Mouse (Mus musculus) liver, embryonic 12.5 days (tissue): ENCODE data around the gene Arhgap15. TPM values are rescaled to one million over a fixed set of nuclear protein-coding genes. Genes with fewer than 3 reads are reported as not detected.

Experiments used
- ATAC-seq: fragments of 200-750 bp; cut with Nextera tagmentation; 2 replicates; pipeline ENCODE4 v1.8.0; 2017; ENCODE audit warnings: moderate number of reproducible peaks, mild to moderate bottlenecking, moderate library complexity
- H3K27ac ChIP-seq: fragments of 300-500 bp; sonication (generic); 2 replicates; pipeline ENCODE4 v1.5.1; 2016; ENCODE audit warnings: mild to moderate bottlenecking
- H3K27me3 ChIP-seq: fragments of 300-500 bp; sonication (generic); replicated peaks from 2 replicates; pipeline ENCODE4 v1.6.1; 2016; ENCODE audit warnings: mild to moderate bottlenecking, moderate library complexity
- H3K36me3 ChIP-seq: fragments of 300-500 bp; sonication (generic); 2 replicates; pipeline ENCODE4 v1.6.1; 2016; ENCODE audit warnings: mild to moderate bottlenecking, moderate library complexity
- H3K4me1 ChIP-seq: fragments of 300-500 bp; sonication (generic); 2 replicates; pipeline ENCODE4 v1.6.1; 2016
- H3K4me2 ChIP-seq: fragments of 300-500 bp; sonication (generic); 2 replicates; pipeline ENCODE4 v1.6.1; 2016; ENCODE audit warnings: mild to moderate bottlenecking, moderate library complexity
- H3K4me3 ChIP-seq: fragments of 300-500 bp; sonication (generic); 2 replicates; pipeline ENCODE4 v1.5.1; 2016; ENCODE audit warnings: mild to moderate bottlenecking, moderate library complexity
- H3K9ac ChIP-seq: fragments of 300-500 bp; sonication (generic); 2 replicates; pipeline ENCODE4 v1.6.1; 2016; ENCODE audit warnings: mild to moderate bottlenecking, moderate library complexity
- H3K9me3 ChIP-seq: fragments of 300-500 bp; sonication (generic); replicated peaks from 2 replicates; pipeline ENCODE4 v1.6.1; 2016; ENCODE audit warnings: mild to moderate bottlenecking, moderate library complexity
- WGBS: fragments of 180-500 bp; shearing (Covaris S2); methylation state at CpG from one replicate; pipeline ENCODE4 v1.1.7; 2016; ENCODE audit not compliant: insufficient replicate concordance; 5-methylcytosine and 5-hydroxymethylcytosine counted together
- polyA plus RNA-seq: library from polyadenylated mRNA; unstranded; fragments of >200 nt; fragmentation: Nextera tagmentation; extraction: Ambion mirVana; gene quantifications from 2 replicates; pipeline ENCODE4 v1.2.1, GENCODE M21; 2016

Arhgap15 gene
- polyA plus RNA-seq, 1 experiment from 2014 or later = 5.7 TPM

- 70% methylated on average over 4 of the region's 4 CpGs for WGBS
- no peaks in the 10 kb centered on the region for H3K36me3 ChIP-seq
- H3K9ac ChIP-seq = no peak overlapping the region
- no peak for ATAC-seq
- H3K4me2 ChIP-seq = no peak overlapping the region
- H3K4me1 ChIP-seq = no peaks in the 10 kb centered on the region
- no peaks in the 10 kb centered on the region for H3K9me3 ChIP-seq
- H3K4me3 ChIP-seq = no peak overlapping the region
- H3K27me3 ChIP-seq = no peaks in the 10 kb centered on the region
- no peak overlapping the region for H3K27ac ChIP-seq
These were observed 506.7 kb downstream of the Arhgap15 start for GRCm38 (mm10) chr2:44255343-44255742.

- H3K4me1 ChIP-seq = no peaks in the 10 kb centered on the region
- ATAC-seq = no peak
- no peak overlapping the region for H3K4me2 ChIP-seq
- no peak overlapping the region for H3K27ac ChIP-seq
- H3K36me3 ChIP-seq = no peaks in the 10 kb centered on the region
- no peak overlapping the region for H3K4me3 ChIP-seq
- WGBS = 60% methylated on average over 2 of the region's 2 CpGs
- H3K27me3 ChIP-seq = no peaks in the 10 kb centered on the region
- no peak overlapping the region for H3K9ac ChIP-seq
- H3K9me3 ChIP-seq = no peaks in the 10 kb centered on the region
These were observed 509.3 kb downstream of the Arhgap15 start for GRCm38 (mm10) chr2:44257946-44258345.

- no peak for ATAC-seq
- Histone ChIP-seq H3K27ac (no peak overlapping the region), H3K4me3 (no peak overlapping the region), H3K36me3 (no peaks in the 10 kb centered on the region), H3K27me3 (no peaks in the 10 kb centered on the region), H3K9me3 (no peaks in the 10 kb centered on the region), H3K9ac (no peak overlapping the region), H3K4me1 (no peaks in the 10 kb centered on the region), H3K4me2 (no peak overlapping the region)
- 62% methylated on average over 17 of the region's 17 CpGs for WGBS
These were observed 523.1 kb downstream of the Arhgap15 start for GRCm38 (mm10) chr2:44271455-44272346.

- no peak for ATAC-seq
- no peak overlapping the region for H3K9ac ChIP-seq
- H3K27ac ChIP-seq = no peak overlapping the region
- H3K27me3 ChIP-seq = no peaks in the 10 kb centered on the region
- H3K4me3 ChIP-seq = no peak overlapping the region
- H3K36me3 ChIP-seq = no peaks in the 10 kb centered on the region
- no peaks in the 10 kb centered on the region for H3K9me3 ChIP-seq
- H3K4me2 ChIP-seq = no peak overlapping the region
- H3K4me1 ChIP-seq = no peaks in the 10 kb centered on the region
- WGBS = 76% methylated on average over 13 of the region's 13 CpGs
These were observed 524.0 kb downstream of the Arhgap15 start for GRCm38 (mm10) chr2:44272606-44273005.

GRCm38 (mm10) chr2:44274425-44274824, 525.8 kb downstream of the Arhgap15 start:
- no peak for ATAC-seq
- WGBS = 77% methylated on average over 3 of the region's 3 CpGs
- Histone ChIP-seq H3K9ac (no peak overlapping the region), H3K4me2 (no peak overlapping the region), H3K9me3 (no peaks in the 10 kb centered on the region), H3K4me1 (no peaks in the 10 kb centered on the region), H3K36me3 (no peaks in the 10 kb centered on the region), H3K27me3 (no peaks in the 10 kb centered on the region), H3K27ac (no peak overlapping the region), H3K4me3 (no peak overlapping the region)

GRCm38 (mm10) chr2:44286181-44286719, 537.6 kb downstream of the Arhgap15 start:
- Histone ChIP-seq H3K4me3 (no peak overlapping the region), H3K9me3 (no peaks in the 10 kb centered on the region), H3K36me3 (no peaks in the 10 kb centered on the region), H3K9ac (no peak overlapping the region), H3K4me2 (no peak overlapping the region), H3K27me3 (no peaks in the 10 kb centered on the region), H3K4me1 (no peaks in the 10 kb centered on the region), H3K27ac (no peak overlapping the region)
- no peak for ATAC-seq
- WGBS = 71% methylated on average over 4 of the region's 4 CpGs

GRCm38 (mm10) chr2:44299156-44299555, 550.5 kb downstream of the Arhgap15 start:
- WGBS = 86% methylated on average over 3 of the region's 3 CpGs

GRCm38 (mm10) chr2:44299909-44300308, 551.3 kb downstream of the Arhgap15 start:
- H3K36me3 ChIP-seq = no peaks in the 10 kb centered on the region
- WGBS = 44% methylated on average over 5 of the region's 5 CpGs
- no peak overlapping the region for H3K4me2 ChIP-seq
- no peaks in the 10 kb centered on the region for H3K9me3 ChIP-seq
- H3K4me1 ChIP-seq = no peaks in the 10 kb centered on the region
- no peak for ATAC-seq
- no peak overlapping the region for H3K9ac ChIP-seq
- no peaks in the 10 kb centered on the region for H3K27me3 ChIP-seq
- H3K4me3 ChIP-seq = no peak overlapping the region
- H3K27ac ChIP-seq = no peak overlapping the region

More at GRCm38 (mm10) chr2:44299156-44299555, 550.5 kb downstream of the Arhgap15 start:
- Histone ChIP-seq H3K9me3 (no peaks in the 10 kb centered on the region), H3K36me3 (no peaks in the 10 kb centered on the region), H3K9ac (no peak overlapping the region), H3K27me3 (no peaks in the 10 kb centered on the region), H3K4me1 (no peaks in the 10 kb centered on the region), H3K4me3 (no peak overlapping the region), H3K4me2 (no peak overlapping the region), H3K27ac (no peak overlapping the region)
- no peak for ATAC-seq

- Histone ChIP-seq H3K4me1 (no peaks in the 10 kb centered on the region), H3K4me3 (no peak overlapping the region), H3K4me2 (no peak overlapping the region), H3K36me3 (no peaks in the 10 kb centered on the region), H3K27ac (no peak overlapping the region), H3K9ac (no peak overlapping the region), H3K9me3 (no peaks in the 10 kb centered on the region), H3K27me3 (no peaks in the 10 kb centered on the region)
- WGBS = 46% methylated on average over 5 of the region's 6 CpGs
- ATAC-seq = no peak
These were observed 551.8 kb downstream of the Arhgap15 start for GRCm38 (mm10) chr2:44300466-44300865.

- H3K4me3 ChIP-seq = no peak overlapping the region
- no peaks in the 10 kb centered on the region for H3K9me3 ChIP-seq
- WGBS = 63% methylated on average over 9 of the region's 9 CpGs
- no peaks in the 10 kb centered on the region for H3K36me3 ChIP-seq
- H3K9ac ChIP-seq = no peak overlapping the region
- H3K4me1 ChIP-seq = peaks cover 4% of the 10 kb centered on the region
- H3K4me2 ChIP-seq = no peak overlapping the region
- no peak overlapping the region for H3K27ac ChIP-seq
- H3K27me3 ChIP-seq = no peaks in the 10 kb centered on the region
- ATAC-seq = no peak
These were observed 555.8 kb downstream of the Arhgap15 start for GRCm38 (mm10) chr2:44304261-44304970.

- peaks cover 4% of the 10 kb centered on the region for H3K4me1 ChIP-seq
- no peaks in the 10 kb centered on the region for H3K36me3 ChIP-seq
- no peak overlapping the region for H3K4me2 ChIP-seq
- 69% methylated on average over 17 of the region's 17 CpGs for WGBS
- H3K9me3 ChIP-seq = no peaks in the 10 kb centered on the region
- no peak overlapping the region for H3K9ac ChIP-seq
- H3K4me3 ChIP-seq = no peak overlapping the region
- no peak overlapping the region for H3K27ac ChIP-seq
- H3K27me3 ChIP-seq = no peaks in the 10 kb centered on the region
- no peak for ATAC-seq
These were observed 556.6 kb downstream of the Arhgap15 start for GRCm38 (mm10) chr2:44304971-44305808.
